Mouse (Mus musculus) hindbrain, embryonic 12.5 days (tissue): ENCODE results near the gene Abhd17c. TPM values are rescaled to one million over a fixed set of nuclear protein-coding genes. Genes with fewer than 3 reads are reported as not detected.

Experiments
- ATAC-seq: fragments of 200-750 bp; cut with Nextera tagmentation; 2 replicates; pipeline ENCODE4 v1.8.0; 2017; ENCODE audit warnings: moderate TSS enrichment; ENCODE audit not compliant: low FRiP score
- H3K27ac ChIP-seq: fragments of 300-500 bp; sonication (generic); 2 replicates; pipeline ENCODE4 v1.5.1; 2016; ENCODE audit warnings: mild to moderate bottlenecking
- H3K27me3 ChIP-seq: fragments of 300-500 bp; sonication (generic); 2 replicates; pipeline ENCODE4 v1.6.1; 2016; ENCODE audit warnings: mild to moderate bottlenecking
- H3K36me3 ChIP-seq: fragments of 300-500 bp; sonication (generic); 2 replicates; pipeline ENCODE4 v1.6.1; 2016; ENCODE audit warnings: mild to moderate bottlenecking
- H3K4me1 ChIP-seq: fragments of 300-500 bp; sonication (generic); 2 replicates; pipeline ENCODE4 v1.6.1; 2016
- H3K4me2 ChIP-seq: fragments of 300-500 bp; sonication (generic); replicated peaks from 2 replicates; pipeline ENCODE4 v1.6.1; 2016; ENCODE audit warnings: mild to moderate bottlenecking
- H3K4me3 ChIP-seq: fragments of 300-500 bp; sonication (generic); 2 replicates; pipeline ENCODE4 v1.5.1; 2016; ENCODE audit warnings: mild to moderate bottlenecking
- H3K9ac ChIP-seq: fragments of 300-500 bp; sonication (generic); 2 replicates; pipeline ENCODE4 v1.6.1; 2016; ENCODE audit warnings: mild to moderate bottlenecking, moderate library complexity
- H3K9me3 ChIP-seq: fragments of 300-500 bp; sonication (generic); replicated peaks from 2 replicates; pipeline ENCODE4 v1.6.1; 2016; ENCODE audit warnings: mild to moderate bottlenecking
- WGBS: fragments of 180-500 bp; shearing (Covaris S2); methylation state at CpG from one replicate; pipeline ENCODE4 v1.1.7; 2016; 5-methylcytosine and 5-hydroxymethylcytosine counted together
- polyA plus RNA-seq: library from polyadenylated mRNA; unstranded; fragments of >200 nt; fragmentation: Nextera tagmentation; extraction: Ambion mirVana; gene quantifications from 2 replicates; pipeline ENCODE4 v1.2.1, GENCODE M21; 2016

Gene Abhd17c
- polyA plus RNA-seq, 1 experiment from 2014 or later, result 86.2 TPM

- no peaks in the 10 kb centered on the region for H3K27me3 ChIP-seq
- H3K36me3 ChIP-seq, result 0 out of 2 replicates have a peak, but pooled peaks cover 4% of the 10 kb centered on the region
- H3K9me3 ChIP-seq, result no peaks in the 10 kb centered on the region
- H3K4me1 ChIP-seq, result peaks cover 53% of the 10 kb centered on the region
- H3K9ac ChIP-seq, result 0 out of 2 replicates have a peak overlapping the region, but pooled peaks have one; percentile 94
- H3K4me3 ChIP-seq, result peak overlapping the region; percentile 92
- no peak for ATAC-seq
- 73% methylated on average over 4 of the region's 4 CpGs for WGBS
- no peak overlapping the region for H3K27ac ChIP-seq
- H3K4me2 ChIP-seq, result peak overlapping the region; percentile 98
Measured at GRCm38 (mm10) chr7:84149821-84150220, 1.9 kb downstream of the Abhd17c start.

GRCm38 (mm10) chr7:84148896-84149295, 2.8 kb downstream of the Abhd17c start:
- no peak overlapping the region for H3K4me3 ChIP-seq
- no peaks in the 10 kb centered on the region for H3K27me3 ChIP-seq
- WGBS, result 78% methylated on average over 3 of the region's 3 CpGs
- H3K4me1 ChIP-seq, result peaks cover 61% of the 10 kb centered on the region
- 0 out of 2 replicates have a peak, but pooled peaks cover 4% of the 10 kb centered on the region for H3K36me3 ChIP-seq
- no peaks in the 10 kb centered on the region for H3K9me3 ChIP-seq
- no peak overlapping the region for H3K9ac ChIP-seq
- ATAC-seq, result no peak
- H3K27ac ChIP-seq, result no peak overlapping the region
- H3K4me2 ChIP-seq, result peak overlapping the region; percentile 24

- Histone ChIP-seq H3K36me3 (0 out of 2 replicates have a peak, but pooled peaks cover 4% of the 10 kb centered on the region), H3K4me2 (no peak overlapping the region), H3K27me3 (no peaks in the 10 kb centered on the region), H3K4me1 (peaks cover 71% of the 10 kb centered on the region), H3K9ac (no peak overlapping the region), H3K27ac (no peak overlapping the region), H3K4me3 (no peak overlapping the region), H3K9me3 (no peaks in the 10 kb centered on the region)
- WGBS, result 100% methylated on average over 1 of the region's 1 CpGs
- no peak for ATAC-seq
Measured at GRCm38 (mm10) chr7:84147746-84148145, 3.9 kb downstream of the Abhd17c start.

GRCm38 (mm10) chr7:84145633-84146032, 6.1 kb downstream of the Abhd17c start:
- Histone ChIP-seq H3K4me2 (no peak overlapping the region), H3K36me3 (0 out of 2 replicates have a peak, but pooled peaks cover 4% of the 10 kb centered on the region), H3K27ac (no peak overlapping the region), H3K4me1 (peaks cover 70% of the 10 kb centered on the region), H3K9me3 (no peaks in the 10 kb centered on the region), H3K4me3 (no peak overlapping the region), H3K9ac (no peak overlapping the region), H3K27me3 (no peaks in the 10 kb centered on the region)
- no peak for ATAC-seq
- 52% methylated on average over 2 of the region's 2 CpGs for WGBS

- Histone ChIP-seq H3K4me2 (no peak overlapping the region), H3K9ac (no peak overlapping the region), H3K27ac (no peak overlapping the region), H3K4me1 (peaks cover 52% of the 10 kb centered on the region), H3K36me3 (no peaks in the 10 kb centered on the region), H3K27me3 (no peaks in the 10 kb centered on the region), H3K4me3 (no peak overlapping the region), H3K9me3 (no peaks in the 10 kb centered on the region)
- 65% methylated on average over 7 of the region's 7 CpGs for WGBS
- ATAC-seq, result no peak
Measured at GRCm38 (mm10) chr7:84142736-84143473, 8.8 kb downstream of the Abhd17c start.

- Histone ChIP-seq H3K9me3 (no peaks in the 10 kb centered on the region), H3K27ac (no peak overlapping the region), H3K9ac (no peak overlapping the region), H3K4me2 (no peak overlapping the region), H3K4me1 (peaks cover 48% of the 10 kb centered on the region), H3K36me3 (no peaks in the 10 kb centered on the region), H3K4me3 (no peak overlapping the region), H3K27me3 (no peaks in the 10 kb centered on the region)
- WGBS, result 94% methylated on average over 4 of the region's 4 CpGs
- ATAC-seq, result no peak
Measured at GRCm38 (mm10) chr7:84142196-84142595, 9.5 kb downstream of the Abhd17c start.

- H3K4me1 ChIP-seq, result peaks cover 29% of the 10 kb centered on the region
- H3K9me3 ChIP-seq, result no peaks in the 10 kb centered on the region
Measured at GRCm38 (mm10) chr7:84139566-84139965, 12.1 kb downstream of the Abhd17c start.

GRCm38 (mm10) chr7:84138731-84139130, 13.0 kb downstream of the Abhd17c start:
- Histone ChIP-seq H3K9me3 (no peaks in the 10 kb centered on the region), H3K36me3 (no peaks in the 10 kb centered on the region), H3K4me1 (peaks cover 22% of the 10 kb centered on the region), H3K27me3 (no peaks in the 10 kb centered on the region), H3K4me3 (no peak overlapping the region), H3K27ac (no peak overlapping the region), H3K4me2 (no peak overlapping the region), H3K9ac (no peak overlapping the region)
- 79% methylated on average over 4 of the region's 4 CpGs for WGBS
- no peak for ATAC-seq

More at GRCm38 (mm10) chr7:84139566-84139965, 12.1 kb downstream of the Abhd17c start:
- no peak overlapping the region for H3K4me2 ChIP-seq
- H3K9ac ChIP-seq, result no peak overlapping the region
- no peaks in the 10 kb centered on the region for H3K36me3 ChIP-seq
- H3K4me3 ChIP-seq, result no peak overlapping the region
- 64% methylated on average over 4 of the region's 4 CpGs for WGBS
- H3K27me3 ChIP-seq, result no peaks in the 10 kb centered on the region
- no peak overlapping the region for H3K27ac ChIP-seq
- no peak for ATAC-seq

- H3K9me3 ChIP-seq, result no peaks in the 10 kb centered on the region
- H3K4me1 ChIP-seq, result peaks cover 13% of the 10 kb centered on the region
- no peak overlapping the region for H3K9ac ChIP-seq
- H3K4me3 ChIP-seq, result no peak overlapping the region
- H3K27me3 ChIP-seq, result no peaks in the 10 kb centered on the region
- H3K4me2 ChIP-seq, result no peak overlapping the region
- H3K27ac ChIP-seq, result no peak overlapping the region
- no peaks in the 10 kb centered on the region for H3K36me3 ChIP-seq
- 72% methylated on average over 3 of the region's 3 CpGs for WGBS
- ATAC-seq, result no peak
Measured at GRCm38 (mm10) chr7:84137779-84138178, 13.9 kb downstream of the Abhd17c start.

GRCm38 (mm10) chr7:84135799-84136700, 15.6 kb downstream of the Abhd17c start:
- no peak for ATAC-seq
- H3K36me3 ChIP-seq, result no peaks in the 10 kb centered on the region
- WGBS, result 75% methylated on average over 4 of the region's 4 CpGs
- H3K9me3 ChIP-seq, result no peaks in the 10 kb centered on the region
- no peaks in the 10 kb centered on the region for H3K27me3 ChIP-seq
- H3K4me3 ChIP-seq, result no peak overlapping the region
- no peak overlapping the region for H3K27ac ChIP-seq
- H3K4me1 ChIP-seq, result peaks cover 10% of the 10 kb centered on the region
- no peak overlapping the region for H3K4me2 ChIP-seq
- no peak overlapping the region for H3K9ac ChIP-seq

- Histone ChIP-seq H3K9ac (no peak overlapping the region), H3K27me3 (no peaks in the 10 kb centered on the region), H3K36me3 (no peaks in the 10 kb centered on the region), H3K4me3 (no peak overlapping the region), H3K4me1 (peaks cover 13% of the 10 kb centered on the region; the same call in 1 of the 2 replicates), H3K4me2 (no peak overlapping the region), H3K9me3 (no peaks in the 10 kb centered on the region), H3K27ac (no peak overlapping the region)
- WGBS, result 81% methylated on average over 1 of the region's 1 CpGs
- ATAC-seq, result no peak
Measured at GRCm38 (mm10) chr7:84132704-84133103, 19.0 kb downstream of the Abhd17c start.

GRCm38 (mm10) chr7:84131736-84132135, 20.0 kb downstream of the Abhd17c start:
- Histone ChIP-seq H3K9ac (no peak overlapping the region), H3K4me3 (no peak overlapping the region), H3K36me3 (no peaks in the 10 kb centered on the region), H3K27me3 (no peaks in the 10 kb centered on the region), H3K4me1 (peaks cover 12% of the 10 kb centered on the region; the same call in 1 of the 2 replicates), H3K27ac (no peak overlapping the region), H3K4me2 (no peak overlapping the region), H3K9me3 (no peaks in the 10 kb centered on the region)
- 94% methylated on average over 4 of the region's 4 CpGs for WGBS
- ATAC-seq, result no peak
